Mouse (Mus musculus) WW6 (cell line): Measurements from ENCODE around the gene Il17c.

Experiments used
- DNase-seq: peaks from one replicate; pipeline ENCODE4 v3.0.0-alpha.2; 2013; ENCODE audit warnings: low read depth, low spot score

Gene Il17c

GRCm38 (mm10) chr8:122459218-122459900, 37.5 kb downstream of the Il17c start:
- no peak for DNase-seq

- no peak for DNase-seq
Measured at GRCm38 (mm10) chr8:122459990-122460389, 38.2 kb downstream of the Il17c start.

GRCm38 (mm10) chr8:122460524-122461472, 39.0 kb downstream of the Il17c start, which contains the start of gene Snai3:
Snai3 (minus strand) TSS chr8:122460733.
- DNase-seq, result no peak

GRCm38 (mm10) chr8:122461473-122462148, 39.8 kb downstream of the Il17c start:
- no peak for DNase-seq

GRCm38 (mm10) chr8:122462510-122462909, 40.7 kb downstream of the Il17c start:
- no peak for DNase-seq

- DNase-seq, result no peak
Measured at GRCm38 (mm10) chr8:122463651-122464640, 42.1 kb downstream of the Il17c start.

- DNase-seq, result no peak
Measured at GRCm38 (mm10) chr8:122464985-122465384, 43.2 kb downstream of the Il17c start.

GRCm38 (mm10) chr8:122467816-122468215, 46.0 kb downstream of the Il17c start:
- no peak for DNase-seq

GRCm38 (mm10) chr8:122469407-122469806, 47.6 kb downstream of the Il17c start:
- DNase-seq, result no peak

- DNase-seq, result no peak
Measured at GRCm38 (mm10) chr8:122469965-122470364, 48.1 kb downstream of the Il17c start.

GRCm38 (mm10) chr8:122470691-122471090, 48.9 kb downstream of the Il17c start:
- no peak for DNase-seq
